Mouse (Mus musculus) neural tube, embryonic 12.5 days (tissue): ENCODE measurements at regions not wholly inside any gene's neighbourhood (a gene's known extent, or its start where the extent isn't known, plus 50 kb on each side); places are given as distances from the start of the nearest gene placed in this dataset. TPM values are rescaled to one million over a fixed set of nuclear protein-coding genes. Genes with fewer than 3 reads are reported as not detected.

Source experiments
- ATAC-seq: fragments of 200-750 bp; cut with Nextera tagmentation; 2 replicates; pipeline ENCODE4 v1.8.0; 2017; ENCODE audit warnings: low read depth, mild to moderate bottlenecking, moderate TSS enrichment, moderate library complexity; ENCODE audit not compliant: low FRiP score
- H3K27ac ChIP-seq: fragments of 300-500 bp; sonication (generic); 2 replicates; pipeline ENCODE4 v1.5.1; 2016
- H3K27me3 ChIP-seq: fragments of 300-500 bp; sonication (generic); replicated peaks from 2 replicates; pipeline ENCODE4 v1.6.1; 2016; ENCODE audit warnings: mild to moderate bottlenecking
- H3K36me3 ChIP-seq: fragments of 300-500 bp; sonication (generic); 2 replicates; pipeline ENCODE4 v1.6.1; 2016; ENCODE audit warnings: mild to moderate bottlenecking
- H3K4me1 ChIP-seq: fragments of 300-500 bp; sonication (generic); 2 replicates; pipeline ENCODE4 v1.6.1; 2016
- H3K4me2 ChIP-seq: fragments of 300-500 bp; sonication (generic); replicated peaks from 2 replicates; pipeline ENCODE4 v1.6.1; 2016; ENCODE audit warnings: mild to moderate bottlenecking
- H3K4me3 ChIP-seq: fragments of 300-500 bp; sonication (generic); 2 replicates; pipeline ENCODE4 v1.5.1; 2016
- H3K9ac ChIP-seq: fragments of 300-500 bp; sonication (generic); 2 replicates; pipeline ENCODE4 v1.6.1; 2016; ENCODE audit warnings: mild to moderate bottlenecking
- H3K9me3 ChIP-seq: fragments of 300-500 bp; sonication (generic); 2 replicates; pipeline ENCODE4 v1.6.1; 2016; ENCODE audit warnings: mild to moderate bottlenecking
- WGBS: fragments of 180-500 bp; shearing (Covaris S2); methylation state at CpG from one replicate; pipeline ENCODE4 v1.1.7; 2016; 5-methylcytosine and 5-hydroxymethylcytosine counted together
- microRNA-seq: library from miRNA; unstranded; fragments of <30 nt; microRNA quantifications from one replicate; pipeline ENCODE4, GENCODE M21; 2017

- no peak overlapping the region for H3K9ac ChIP-seq
- no peaks in the 10 kb centered on the region for H3K27me3 ChIP-seq
- no peak overlapping the region for H3K4me2 ChIP-seq
- no peak for ATAC-seq
- no peaks in the 10 kb centered on the region for H3K4me1 ChIP-seq
- no peak overlapping the region for H3K27ac ChIP-seq
- H3K9me3 ChIP-seq = no peaks in the 10 kb centered on the region
- WGBS = 88% methylated on average over 3 of the region's 3 CpGs
- H3K36me3 ChIP-seq = no peaks in the 10 kb centered on the region
- no peak overlapping the region for H3K4me3 ChIP-seq
Measured at GRCm38 (mm10) chr9:112291875-112292274, 56.1 kb upstream of the Arpp21 start.

Small RNAs in the stretch of these regions (microRNA-seq; reads per million reads assigned to microRNA genes)
- gene Gm27847 = not detected
